Mouse (Mus musculus) hindbrain, embryonic 10.5 days (tissue): ENCODE measurements around the gene Purb. TPM values are rescaled to one million over a fixed set of nuclear protein-coding genes. Genes with fewer than 3 reads are reported as not detected.

Experiments used
- DNase-seq: peaks from one replicate; pipeline ENCODE4 v3.0.0-alpha.2; 2017; ENCODE audit warnings: low spot score
- H3K27ac ChIP-seq: fragments of 300-500 bp; sonication (generic); 2 replicates; pipeline ENCODE4 v1.5.1; 2016; ENCODE audit warnings: mild to moderate bottlenecking, moderate library complexity
- H3K27me3 ChIP-seq: fragments of 300-500 bp; sonication (generic); 2 replicates; pipeline ENCODE4 v1.6.1; 2016; ENCODE audit warnings: mild to moderate bottlenecking; ENCODE audit not compliant: poor library complexity, insufficient read depth, severe bottlenecking
- H3K36me3 ChIP-seq: fragments of 300-500 bp; sonication (generic); 2 replicates; pipeline ENCODE4 v1.6.1; 2016; ENCODE audit warnings: mild to moderate bottlenecking, moderate library complexity
- H3K4me1 ChIP-seq: fragments of 300-500 bp; sonication (generic); replicated peaks from 2 replicates; pipeline ENCODE4 v1.6.1; 2016; ENCODE audit warnings: mild to moderate bottlenecking
- H3K4me3 ChIP-seq: fragments of 300-500 bp; sonication (generic); 2 replicates; pipeline ENCODE4 v1.5.1; 2016; ENCODE audit warnings: mild to moderate bottlenecking, moderate library complexity
- H3K9me3 ChIP-seq: fragments of 300-500 bp; sonication (generic); 2 replicates; pipeline ENCODE4 v1.6.1; 2016; ENCODE audit warnings: mild to moderate bottlenecking, moderate library complexity
- WGBS: fragments of 180-500 bp; shearing (Covaris S2); methylation state at CpG from one replicate; pipeline ENCODE4 v1.1.7; 2016; 5-methylcytosine and 5-hydroxymethylcytosine counted together
- polyA plus RNA-seq: library from polyadenylated mRNA; unstranded; fragments of >200 nt; fragmentation: Nextera tagmentation; extraction: Ambion mirVana; gene quantifications from 2 replicates; pipeline ENCODE4 v1.2.1, GENCODE M21; 2016

Gene Purb
- polyA plus RNA-seq, 1 experiment from 2014 or later, result 9.6 TPM

- H3K36me3 ChIP-seq, result no peaks in the 10 kb centered on the region
- 78% methylated on average over 7 of the region's 7 CpGs for WGBS
- H3K4me1 ChIP-seq, result peaks cover 13% of the 10 kb centered on the region
- H3K27me3 ChIP-seq, result no peaks in the 10 kb centered on the region
- H3K9me3 ChIP-seq, result no peaks in the 10 kb centered on the region
- DNase-seq, result no peak
- H3K4me3 ChIP-seq, result no peak overlapping the region
- H3K27ac ChIP-seq, result no peak overlapping the region
Observed at GRCm38 (mm10) chr11:6480191-6480590, 4.5 kb upstream of the Purb start.

DNA sequence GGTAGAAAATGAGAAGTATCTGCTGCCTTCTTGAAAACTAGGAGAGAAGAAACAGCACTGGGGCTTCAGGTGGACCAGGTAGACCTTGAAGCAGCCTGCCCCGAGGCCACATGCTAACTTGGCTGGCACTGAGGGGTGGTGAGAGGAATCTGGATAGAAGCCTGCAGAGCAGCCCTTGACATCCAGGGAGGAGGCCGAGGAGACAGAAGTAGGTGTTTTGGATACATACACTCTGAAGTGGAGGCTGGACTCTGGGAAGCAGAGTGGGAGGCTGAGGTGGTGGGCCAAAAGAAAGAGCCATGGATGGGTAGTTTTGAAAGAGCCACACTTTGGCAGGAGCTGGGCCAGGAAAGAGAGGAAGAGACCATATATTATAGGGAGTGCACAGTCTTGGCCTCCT is 3.5 kb upstream of the Purb start:
- H3K4me3 ChIP-seq, result no peak overlapping the region
- H3K36me3 ChIP-seq, result peaks cover 2% of the 10 kb centered on the region; the same call in 1 of the 2 replicates
- no peak for DNase-seq
- no peak overlapping the region for H3K27ac ChIP-seq
- WGBS, result 85% methylated on average over 2 of the region's 2 CpGs
- H3K9me3 ChIP-seq, result no peaks in the 10 kb centered on the region
- peaks cover 7% of the 10 kb centered on the region for H3K4me1 ChIP-seq
- no peaks in the 10 kb centered on the region for H3K27me3 ChIP-seq

GRCm38 (mm10) chr11:6477350-6477749 is 1.6 kb upstream of the Purb start:
- Histone ChIP-seq H3K4me1 (peaks cover 25% of the 10 kb centered on the region), H3K36me3 (peaks cover 16% of the 10 kb centered on the region), H3K27me3 (no peaks in the 10 kb centered on the region), H3K9me3 (no peaks in the 10 kb centered on the region), H3K27ac (no peak overlapping the region), H3K4me3 (no peak overlapping the region)
- WGBS, result 100% methylated on average over 1 of the region's 1 CpGs
- no peak for DNase-seq

DNA sequence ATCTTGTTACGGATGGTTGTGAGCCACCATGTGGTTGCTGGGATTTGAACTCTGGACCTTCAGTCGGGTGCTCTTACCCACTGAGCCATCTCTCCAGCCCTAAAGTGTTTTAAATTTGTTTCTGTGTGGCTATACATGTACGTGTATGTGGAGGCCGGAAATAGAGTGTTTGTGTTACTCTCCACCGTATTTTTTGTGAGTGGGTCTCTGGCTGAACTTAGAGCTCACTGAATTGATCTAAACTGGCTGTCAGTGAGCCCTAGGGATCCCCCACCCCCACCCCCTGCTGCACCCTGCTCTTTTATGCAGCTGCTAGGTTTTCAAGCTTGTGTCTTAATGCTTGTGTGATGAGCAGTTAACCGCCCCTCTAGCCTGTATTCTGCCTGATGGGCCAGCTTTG is 1.2 kb upstream of the Purb start:
- Histone ChIP-seq H3K4me3 (no peak overlapping the region), H3K27ac (no peak overlapping the region), H3K27me3 (no peaks in the 10 kb centered on the region), H3K36me3 (peaks cover 17% of the 10 kb centered on the region), H3K4me1 (peaks cover 30% of the 10 kb centered on the region), H3K9me3 (no peaks in the 10 kb centered on the region)
- no peak for DNase-seq
- whole genome bisulfite sequencing, result 76% methylated on average over 6 of the region's 6 CpGs

- Histone ChIP-seq H3K27ac (peak overlapping the region; percentile 96), H3K36me3 (peaks cover 32% of the 10 kb centered on the region), H3K27me3 (no peaks in the 10 kb centered on the region), H3K4me3 (peak overlapping the region; percentile 97), H3K9me3 (no peaks in the 10 kb centered on the region), H3K4me1 (peaks cover 48% of the 10 kb centered on the region)
- under 1% methylated on average over 109 of the region's 109 CpGs for WGBS
- peak; percentile 70 for DNase-seq
Observed at GRCm38 (mm10) chr11:6474874-6475731, 614 bp downstream of the Purb start.

GRCm38 (mm10) chr11:6474381-6474780 is 1.3 kb downstream of the Purb start:
- Histone ChIP-seq H3K27me3 (no peaks in the 10 kb centered on the region), H3K9me3 (no peaks in the 10 kb centered on the region), H3K4me1 (peaks cover 53% of the 10 kb centered on the region), H3K4me3 (peak overlapping the region; percentile 97), H3K27ac (peak overlapping the region; percentile 96), H3K36me3 (peaks cover 36% of the 10 kb centered on the region)
- 47% methylated on average over 6 of the region's 6 CpGs for WGBS
- DNase-seq, result no peak

DNA sequence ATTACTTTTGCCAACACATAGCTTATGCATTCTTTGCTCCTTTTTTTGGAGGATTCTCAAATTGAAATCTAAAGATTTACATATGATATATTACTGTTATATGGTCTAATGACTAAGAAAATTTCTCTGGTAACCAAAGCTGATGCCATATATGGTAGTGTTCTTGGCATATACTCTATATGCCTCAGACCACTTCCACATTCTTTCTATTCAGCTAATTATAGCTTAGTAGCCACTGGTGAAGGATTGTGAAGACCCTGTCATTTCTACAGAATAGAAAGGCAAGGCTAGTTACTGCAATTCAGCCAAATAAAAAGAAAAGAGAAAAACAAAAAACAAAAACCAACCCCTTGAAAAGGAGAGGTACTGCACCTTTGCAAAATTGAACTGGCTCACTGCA is 3.6 kb downstream of the Purb start:
- peaks cover 58% of the 10 kb centered on the region for H3K36me3 ChIP-seq
- 0 out of 2 replicates have a peak overlapping the region, but pooled peaks have one; percentile 30 for H3K27ac ChIP-seq
- no peaks in the 10 kb centered on the region for H3K9me3 ChIP-seq
- no peak for DNase-seq
- H3K4me3 ChIP-seq, result peak overlapping the region; percentile 97
- H3K27me3 ChIP-seq, result no peaks in the 10 kb centered on the region
- H3K4me1 ChIP-seq, result peaks cover 53% of the 10 kb centered on the region

GRCm38 (mm10) chr11:6471493-6471892 is 4.2 kb downstream of the Purb start:
- DNase-seq, result no peak
- Histone ChIP-seq H3K36me3 (peaks cover 64% of the 10 kb centered on the region), H3K27ac (0 out of 2 replicates have a peak overlapping the region, but pooled peaks have one; percentile 59), H3K4me3 (peak overlapping the region; percentile 97), H3K4me1 (peaks cover 50% of the 10 kb centered on the region), H3K9me3 (no peaks in the 10 kb centered on the region), H3K27me3 (no peaks in the 10 kb centered on the region)
- 83% methylated on average over 1 of the region's 1 CpGs for WGBS

DNA sequence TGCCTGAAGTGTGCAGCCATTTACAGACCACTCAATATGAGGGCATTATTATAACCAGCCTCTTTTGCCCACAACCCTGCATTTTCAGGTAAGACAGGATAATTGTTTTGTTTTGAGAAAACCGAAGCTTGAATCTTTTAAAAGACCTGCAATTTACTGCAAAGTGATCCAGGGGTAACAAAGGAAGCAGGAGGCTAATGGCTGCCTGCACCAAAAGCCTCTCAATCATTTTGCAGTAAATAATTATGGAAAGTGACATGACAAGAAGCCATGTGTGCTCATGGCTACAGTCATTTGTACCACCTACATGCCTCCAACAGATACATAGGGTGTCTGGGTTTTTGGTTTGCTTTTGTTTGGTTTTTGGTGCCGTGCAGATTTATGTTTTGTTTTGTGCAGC is 4.7 kb downstream of the Purb start:
- DNase-seq, result no peak
- Histone ChIP-seq H3K4me3 (peak overlapping the region; percentile 97), H3K9me3 (no peaks in the 10 kb centered on the region), H3K4me1 (peaks cover 50% of the 10 kb centered on the region), H3K27ac (0 out of 2 replicates have a peak overlapping the region, but pooled peaks have one; percentile 59), H3K36me3 (peaks cover 68% of the 10 kb centered on the region), H3K27me3 (no peaks in the 10 kb centered on the region)
- 83% methylated on average over 2 of the region's 2 CpGs for WGBS

- peaks cover 40% of the 10 kb centered on the region for H3K4me1 ChIP-seq
- H3K27me3 ChIP-seq, result no peaks in the 10 kb centered on the region
- WGBS, result 90% methylated on average over 2 of the region's 2 CpGs
- no peaks in the 10 kb centered on the region for H3K9me3 ChIP-seq
- DNase-seq, result no peak
- no peak overlapping the region for H3K27ac ChIP-seq
- H3K36me3 ChIP-seq, result peaks cover 73% of the 10 kb centered on the region
- H3K4me3 ChIP-seq, result no peak overlapping the region
Observed at GRCm38 (mm10) chr11:6468541-6468940, 7.2 kb downstream of the Purb start.

GRCm38 (mm10) chr11:6465122-6465521 is 10.6 kb downstream of the Purb start:
- H3K4me1 ChIP-seq, result peaks cover 6% of the 10 kb centered on the region
- no peak overlapping the region for H3K27ac ChIP-seq
- H3K4me3 ChIP-seq, result no peak overlapping the region
- DNase-seq, result peak; percentile 73
- 38% methylated on average over 4 of the region's 4 CpGs for WGBS
- H3K9me3 ChIP-seq, result no peaks in the 10 kb centered on the region
- peaks cover 50% of the 10 kb centered on the region for H3K36me3 ChIP-seq
- no peaks in the 10 kb centered on the region for H3K27me3 ChIP-seq

DNA sequence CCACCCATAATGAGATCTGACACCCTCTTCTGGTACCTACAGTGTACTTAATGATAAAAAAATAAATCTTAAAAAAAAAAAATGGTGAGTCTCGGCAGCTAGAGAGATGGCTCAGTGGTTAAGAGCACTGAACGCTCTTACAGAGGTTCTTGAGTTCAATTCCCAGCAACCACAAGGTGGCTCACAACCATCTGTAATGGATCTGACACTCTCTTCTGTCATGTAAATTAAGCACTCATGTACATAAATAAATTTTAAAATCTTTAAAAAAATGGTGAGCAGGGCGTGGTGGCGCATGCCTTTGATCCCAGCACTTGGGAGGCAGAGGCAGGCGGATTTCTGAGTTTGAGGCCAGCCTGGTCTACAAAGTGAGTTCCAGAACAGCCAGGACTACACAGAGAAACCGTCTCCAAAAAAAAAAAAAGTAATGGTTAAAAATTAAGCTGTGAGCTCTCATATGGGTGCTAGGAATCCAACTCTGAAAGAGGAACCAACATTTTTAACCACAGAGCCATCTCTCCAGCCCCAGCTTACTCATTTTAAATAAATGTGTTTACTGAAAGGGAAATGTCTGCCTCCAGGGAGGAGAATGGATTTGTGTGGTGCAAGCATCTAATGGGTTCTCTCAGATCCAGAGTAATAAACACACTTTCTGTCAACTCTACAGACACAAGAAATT is 12.4 kb downstream of the Purb start:
- H3K27me3 ChIP-seq, result no peaks in the 10 kb centered on the region
- no peak for DNase-seq
- no peaks in the 10 kb centered on the region for H3K4me1 ChIP-seq
- no peaks in the 10 kb centered on the region for H3K9me3 ChIP-seq
- WGBS, result 90% methylated on average over 6 of the region's 6 CpGs
- H3K36me3 ChIP-seq, result peaks cover 37% of the 10 kb centered on the region
- no peak overlapping the region for H3K27ac ChIP-seq
- H3K4me3 ChIP-seq, result no peak overlapping the region

- Histone ChIP-seq H3K27me3 (no peaks in the 10 kb centered on the region), H3K9me3 (no peaks in the 10 kb centered on the region), H3K27ac (no peak overlapping the region), H3K36me3 (no peaks in the 10 kb centered on the region), H3K4me1 (no peaks in the 10 kb centered on the region), H3K4me3 (no peak overlapping the region)
- WGBS, result 83% methylated on average over 6 of the region's 6 CpGs
- no peak for DNase-seq
Observed at GRCm38 (mm10) chr11:6456083-6456482, 19.6 kb downstream of the Purb start.
